Mouse (Mus musculus): ENCODE data around the gene Camk2d. TPM values are rescaled to one million over a fixed set of nuclear protein-coding genes. Genes with fewer than 3 reads are reported as not detected.

Gene Camk2d
- polyA plus RNA-seq, 1 experiment from 2014 or later, result 7.4 TPM

- Histone ChIP-seq H3K4me3 (ENCODE audit: low read depth, low read length) (no peak overlapping the region), H3K4me1 (ENCODE audit: insufficient read depth) (no peaks in the 10 kb centered on the region), H3K27me3 (ENCODE audit: insufficient read depth, low read length) (no peaks in the 10 kb centered on the region), H3K27ac (ENCODE audit: low read depth) (no peak overlapping the region), H3K4me2 (ENCODE audit: low read depth, low read length) (no peak overlapping the region), H3K36me3 (replicated peaks; ENCODE audit: insufficient read depth, low read length) (no peaks in the 10 kb centered on the region), H3K9ac (replicated peaks) (no peak overlapping the region), H3K9me3 (ENCODE audit: low read length) (no peaks in the 10 kb centered on the region)
- no peak for TF ChIP-seq EP300 (IDR thresholded peaks at IDR 0.05; ENCODE audit: low read depth)
- no peak for TF ChIP-seq CTCF (IDR thresholded peaks at IDR 0.05; ENCODE audit: low read depth)
- DNase-seq, result no peak
- 70% methylated on average over 3 of the region's 3 CpGs for WGBS (ENCODE audit: insufficient replicate concordance)
- no peak for ATAC-seq
Measured at GRCm38 (mm10) chr3:126744432-126745133, 148.5 kb downstream of the Camk2d start.

- 59% methylated on average over 11 of the region's 11 CpGs for WGBS (ENCODE audit: insufficient replicate concordance)
- no peak overlapping the region for H3K9ac ChIP-seq (replicated peaks)
- H3K27me3 ChIP-seq (ENCODE audit: insufficient read depth, low read length), result no peaks in the 10 kb centered on the region
- H3K4me3 ChIP-seq (ENCODE audit: low read depth, low read length), result no peak overlapping the region
- no peak overlapping the region for H3K4me2 ChIP-seq (ENCODE audit: low read depth, low read length)
- H3K27ac ChIP-seq (ENCODE audit: low read depth), result no peak overlapping the region
- H3K9me3 ChIP-seq (ENCODE audit: low read length), result no peaks in the 10 kb centered on the region
- DNase-seq (peak; percentile 40), ATAC-seq (peak; percentile 48; the same call in 1 of the 2 replicates)
- H3K4me1 ChIP-seq (ENCODE audit: insufficient read depth), result no peaks in the 10 kb centered on the region
- no peaks in the 10 kb centered on the region for H3K36me3 ChIP-seq (replicated peaks; ENCODE audit: insufficient read depth, low read length)
- TF ChIP-seq CTCF (IDR thresholded peaks at IDR 0.05; ENCODE audit: low read depth), result no peak
- TF ChIP-seq EP300 (IDR thresholded peaks at IDR 0.05; ENCODE audit: low read depth), result no peak
Measured at GRCm38 (mm10) chr3:126746148-126746803, 150.2 kb downstream of the Camk2d start.

GRCm38 (mm10) chr3:126747628-126748027 is 151.5 kb downstream of the Camk2d start:
- Histone ChIP-seq H3K27ac (ENCODE audit: low read depth) (no peak overlapping the region), H3K4me2 (ENCODE audit: low read depth, low read length) (no peak overlapping the region), H3K9ac (replicated peaks) (no peak overlapping the region), H3K27me3 (ENCODE audit: insufficient read depth, low read length) (no peaks in the 10 kb centered on the region), H3K4me1 (ENCODE audit: insufficient read depth) (no peaks in the 10 kb centered on the region; the same call in 1 of the 2 replicates), H3K36me3 (replicated peaks; ENCODE audit: insufficient read depth, low read length) (no peaks in the 10 kb centered on the region), H3K9me3 (ENCODE audit: low read length) (no peaks in the 10 kb centered on the region), H3K4me3 (ENCODE audit: low read depth, low read length) (no peak overlapping the region)
- TF ChIP-seq EP300 (IDR thresholded peaks at IDR 0.05; ENCODE audit: low read depth) (no peak), CTCF (IDR thresholded peaks at IDR 0.05; ENCODE audit: low read depth) (no peak)
- ATAC-seq, result no peak
- WGBS (ENCODE audit: insufficient replicate concordance), result 80% methylated on average over 3 of the region's 3 CpGs
- DNase-seq, result no peak

GRCm38 (mm10) chr3:126751377-126752098 is 155.4 kb downstream of the Camk2d start:
- Histone ChIP-seq H3K4me2 (ENCODE audit: low read depth, low read length) (no peak overlapping the region), H3K9ac (replicated peaks) (no peak overlapping the region), H3K27me3 (ENCODE audit: insufficient read depth, low read length) (no peaks in the 10 kb centered on the region), H3K36me3 (replicated peaks; ENCODE audit: insufficient read depth, low read length) (no peaks in the 10 kb centered on the region), H3K9me3 (ENCODE audit: low read length) (no peaks in the 10 kb centered on the region), H3K4me1 (ENCODE audit: insufficient read depth) (no peaks in the 10 kb centered on the region; the same call in 1 of the 2 replicates), H3K4me3 (ENCODE audit: low read depth, low read length) (no peak overlapping the region), H3K27ac (ENCODE audit: low read depth) (no peak overlapping the region)
- WGBS (ENCODE audit: insufficient replicate concordance), result 34% methylated on average over 7 of the region's 7 CpGs
- TF ChIP-seq CTCF (IDR thresholded peaks at IDR 0.05; ENCODE audit: low read depth), result no peak
- TF ChIP-seq EP300 (IDR thresholded peaks at IDR 0.05; ENCODE audit: low read depth), result no peak
- ATAC-seq (no peak), DNase-seq (no peak)

GRCm38 (mm10) chr3:126752978-126753377 is 156.9 kb downstream of the Camk2d start:
- TF ChIP-seq EP300 (IDR thresholded peaks at IDR 0.05; ENCODE audit: low read depth) (no peak), CTCF (IDR thresholded peaks at IDR 0.05; ENCODE audit: low read depth) (no peak)
- H3K4me2 ChIP-seq (ENCODE audit: low read depth, low read length), result no peak overlapping the region
- ATAC-seq, result no peak
- H3K9ac ChIP-seq (replicated peaks), result no peak overlapping the region
- no peak overlapping the region for H3K4me3 ChIP-seq (ENCODE audit: low read depth, low read length)
- H3K36me3 ChIP-seq (replicated peaks; ENCODE audit: insufficient read depth, low read length), result no peaks in the 10 kb centered on the region
- no peak overlapping the region for H3K27ac ChIP-seq (ENCODE audit: low read depth)
- 66% methylated on average over 6 of the region's 6 CpGs for WGBS (ENCODE audit: insufficient replicate concordance)
- no peak for DNase-seq
- no peaks in the 10 kb centered on the region; the same call in 1 of the 2 replicates for H3K4me1 ChIP-seq (ENCODE audit: insufficient read depth)
- no peaks in the 10 kb centered on the region for H3K9me3 ChIP-seq (ENCODE audit: low read length)
- H3K27me3 ChIP-seq (ENCODE audit: insufficient read depth, low read length), result no peaks in the 10 kb centered on the region

GRCm38 (mm10) chr3:126758398-126758797 is 162.3 kb downstream of the Camk2d start:
- Histone ChIP-seq H3K9ac (replicated peaks) (no peak overlapping the region), H3K4me3 (ENCODE audit: low read depth, low read length) (no peak overlapping the region), H3K36me3 (replicated peaks; ENCODE audit: insufficient read depth, low read length) (no peaks in the 10 kb centered on the region), H3K4me1 (ENCODE audit: insufficient read depth) (no peaks in the 10 kb centered on the region), H3K9me3 (ENCODE audit: low read length) (no peaks in the 10 kb centered on the region), H3K27me3 (ENCODE audit: insufficient read depth, low read length) (no peaks in the 10 kb centered on the region), H3K27ac (ENCODE audit: low read depth) (no peak overlapping the region), H3K4me2 (ENCODE audit: low read depth, low read length) (no peak overlapping the region)
- ATAC-seq (no peak), DNase-seq (no peak)
- no peak for TF ChIP-seq EP300 (IDR thresholded peaks at IDR 0.05; ENCODE audit: low read depth)
- no peak for TF ChIP-seq CTCF (IDR thresholded peaks at IDR 0.05; ENCODE audit: low read depth)
- 66% methylated on average over 1 of the region's 1 CpGs for WGBS (ENCODE audit: insufficient replicate concordance)

All from liver, postnatal 0 days (tissue).